In genomic region chr10:31553302-31553701, GRCm38 (mm10) we compare ENCODE assay signal across 18 mouse cellular contexts.
"Had no signal": no experiment of that assay in that cellular context is flagged by ENCODE, and none has a peak within 500 bp of the region (broad histone marks: within the 10 kb centered on the region; RNA-seq: fewer than 3 reads in every experiment).

No protein-coding gene starts in this region.

- H3K27ac ChIP-seq: kidney, embryonic 15.5 days; limb, embryonic 10.5 days; limb, embryonic 13.5 days; liver, embryonic 14.5 days; macrophage; midbrain, embryonic 12.5 days; midbrain, embryonic 15.5 days; neural tube, embryonic 12.5 days; neural tube, embryonic 15.5 days had no signal

- H3K4me3 ChIP-seq: kidney, embryonic 15.5 days; limb, embryonic 10.5 days; limb, embryonic 13.5 days; midbrain, embryonic 12.5 days; midbrain, embryonic 15.5 days; neural tube, embryonic 12.5 days; neural tube, embryonic 15.5 days had no signal

- H3K9ac ChIP-seq: kidney, embryonic 15.5 days; limb, embryonic 13.5 days; liver, embryonic 14.5 days; liver, postnatal 0 days; lung, embryonic 14.5 days; midbrain, embryonic 12.5 days; midbrain, embryonic 15.5 days; neural tube, embryonic 12.5 days; neural tube, embryonic 15.5 days had no signal

- H3K36me3 ChIP-seq: kidney, embryonic 15.5 days; limb, embryonic 10.5 days; limb, embryonic 13.5 days; midbrain, embryonic 12.5 days; midbrain, embryonic 15.5 days; neural tube, embryonic 12.5 days; neural tube, embryonic 15.5 days had no signal

- H3K27me3 ChIP-seq: kidney, embryonic 15.5 days; limb, embryonic 13.5 days; midbrain, embryonic 12.5 days; midbrain, embryonic 15.5 days; neural tube, embryonic 12.5 days; neural tube, embryonic 15.5 days had no signal

- DNase-seq: kidney, postnatal 10 days; kidney, postnatal 36 days; layer of hippocampus, postnatal 36 days; liver, postnatal 0 days; lung, embryonic 14.5 days; right cerebral cortex, adult 18-20 months; right cerebral cortex, postnatal 14 days; right cerebral cortex, postnatal 4 days; thymus, postnatal 25 days had no signal

- H3K4me1 ChIP-seq: kidney, embryonic 15.5 days; limb, embryonic 10.5 days; limb, embryonic 13.5 days; midbrain, embryonic 12.5 days; neural tube, embryonic 12.5 days had no signal
